14 mouse cellular contexts compared by ENCODE assay signal in the genomic region with DNA sequence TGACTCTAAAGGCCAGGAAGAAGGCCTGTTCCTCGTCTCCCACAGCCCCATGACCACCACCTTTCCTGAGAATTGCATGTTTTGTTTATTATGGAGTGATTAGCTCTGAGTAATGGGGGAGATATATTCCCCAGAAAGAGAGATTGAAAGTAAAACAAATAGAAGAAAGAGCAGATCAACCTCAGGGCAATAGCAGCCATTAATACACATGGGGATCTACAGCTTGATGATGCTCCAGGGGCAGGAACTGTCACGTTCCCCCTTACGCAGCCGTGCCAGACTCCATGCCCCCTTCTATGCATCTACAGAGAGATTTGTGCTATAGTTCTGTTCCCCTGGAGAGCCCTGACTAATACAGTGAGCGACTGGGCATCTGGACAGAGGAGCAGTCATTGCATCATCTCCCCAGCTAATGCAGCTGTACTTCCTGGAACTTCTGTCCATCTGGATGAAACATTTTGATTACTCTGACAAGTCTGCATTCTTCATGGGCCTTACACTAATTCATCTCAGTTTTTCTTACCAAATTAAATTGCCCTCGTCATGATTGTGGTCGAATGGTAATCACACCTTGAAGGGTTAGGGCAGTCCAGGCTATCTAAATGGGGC.
"Had no signal": no experiment of that assay in that cellular context is flagged by ENCODE, and none has a peak within 500 bp of the region (broad histone marks: within the 10 kb centered on the region; RNA-seq: fewer than 3 reads in every experiment).

No protein-coding gene starts in this region.

- H3K9ac ChIP-seq: kidney, embryonic 15.5 days; liver, embryonic 15.5 days; midbrain, embryonic 13.5 days had no signal

- H3K27me3 ChIP-seq: kidney, embryonic 15.5 days; liver, embryonic 15.5 days; midbrain, embryonic 13.5 days had no signal

- H3K9me3 ChIP-seq: kidney, embryonic 15.5 days; limb, embryonic 10.5 days; liver, embryonic 15.5 days; midbrain, embryonic 13.5 days had no signal

- H3K4me2 ChIP-seq: kidney, embryonic 15.5 days; liver, embryonic 11.5 days; liver, embryonic 15.5 days; midbrain, embryonic 13.5 days had no signal

- H3K4me3 ChIP-seq: kidney, embryonic 15.5 days; left cerebral cortex, adult 2 months; limb, embryonic 10.5 days; liver, embryonic 15.5 days; midbrain, embryonic 13.5 days had no signal

- H3K36me3 ChIP-seq: kidney, embryonic 15.5 days; limb, embryonic 10.5 days; liver, embryonic 15.5 days; midbrain, embryonic 13.5 days had no signal

- DNase-seq: kidney, adult 2 months; kidney, postnatal 14 days; lung, adult 2 months; lung, postnatal 10 days; spleen, adult 18-20 months; thymus, adult 18-20 months; thymus, postnatal 14 days had no signal

- H3K4me1 ChIP-seq: kidney, embryonic 15.5 days; liver, embryonic 15.5 days; midbrain, embryonic 13.5 days had no signal

- H3K27ac ChIP-seq: kidney, embryonic 15.5 days; left cerebral cortex, adult 2 months; limb, embryonic 10.5 days; liver, embryonic 15.5 days; macrophage; midbrain, embryonic 13.5 days had no signal

- ATAC-seq: midbrain, embryonic 13.5 days had no signal
